Mouse (Mus musculus): Measurements from ENCODE around the gene Btbd35f5.
"Not testable (repeated sequence)": the region's sequence is repeated elsewhere in the genome, so short reads cannot be mapped to it uniquely, and the experiment has no call there.

The Btbd35f5 gene

DNA sequence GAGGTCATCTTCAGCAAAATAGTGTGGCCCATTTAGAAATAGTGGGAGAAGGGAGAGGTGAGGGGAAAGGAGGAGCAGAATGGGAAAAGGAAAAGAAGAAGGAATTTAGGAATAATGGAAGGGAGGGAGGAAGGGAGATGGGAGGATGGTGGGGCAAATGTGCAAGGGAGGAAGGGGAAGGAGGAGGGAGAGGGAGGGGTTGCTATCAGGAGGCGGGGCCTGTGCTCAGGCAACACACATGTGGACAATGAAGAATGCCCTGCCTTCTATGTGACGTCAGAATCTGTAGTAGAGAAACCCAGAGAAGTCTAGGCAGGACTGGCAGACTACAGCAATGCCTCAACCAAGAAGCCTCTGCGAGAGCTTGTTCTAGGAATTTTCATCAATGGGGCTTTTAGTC, at the start of gene Btbd35f5:
Btbd35f5 (plus strand) TSS at position 301 of the 400 bp plus-strand sequence.
- DNase-seq = not testable (repeated sequence)

DNA sequence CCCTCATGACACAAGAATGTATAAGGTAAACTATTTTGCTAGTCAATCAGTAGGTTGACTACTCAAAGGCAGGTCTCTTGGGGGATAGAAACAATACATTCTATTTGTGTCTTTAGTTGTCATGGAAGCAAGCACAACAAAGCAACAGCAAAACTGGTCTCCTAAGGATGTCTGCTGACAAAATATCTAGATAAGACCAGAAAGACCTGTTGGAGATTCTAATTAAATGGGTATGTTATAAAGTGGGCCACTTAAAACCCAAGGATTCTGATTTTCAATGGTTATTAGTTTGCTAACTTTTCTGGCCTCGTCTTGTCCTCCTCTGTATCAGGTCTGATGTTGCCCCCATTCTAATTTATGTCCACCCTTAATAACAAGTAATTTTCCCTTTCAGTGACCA, 32.2 kb upstream of the Btbd35f5 start, which contains the start of gene Gm21789:
Gm21789 (plus strand) TSS at position 301 of the 400 bp plus-strand sequence.
- not testable (repeated sequence) for DNase-seq

All from liver (tissue).